Mouse (Mus musculus) embryonic facial prominence, embryonic 14.5 days (tissue): ENCODE results near the gene Man2b1. TPM values are rescaled to one million over a fixed set of nuclear protein-coding genes. Genes with fewer than 3 reads are reported as not detected.

ENCODE experiments used
- ATAC-seq: fragments of 200-750 bp; cut with Nextera tagmentation; 2 replicates; pipeline ENCODE4 v1.8.0; 2017; ENCODE audit warnings: low read depth, moderate number of reproducible peaks, moderate TSS enrichment
- DNase-seq: peaks from one replicate; pipeline ENCODE4 v3.0.0-alpha.2; 2015; ENCODE audit warnings: low spot score
- H3K27ac ChIP-seq: fragments of 300-500 bp; sonication (generic); replicated peaks from 2 replicates; pipeline ENCODE4 v1.5.1; 2014; ENCODE audit warnings: low read depth, mild to moderate bottlenecking, low read length, moderate library complexity
- H3K27me3 ChIP-seq: fragments of 300-500 bp; sonication (generic); replicated peaks from 2 replicates; pipeline ENCODE4 v1.6.1; 2014; ENCODE audit warnings: low read length; ENCODE audit not compliant: control insufficient read depth, insufficient read depth
- H3K36me3 ChIP-seq: fragments of 300-500 bp; sonication (generic); 2 replicates; pipeline ENCODE4 v1.6.1; 2014; ENCODE audit warnings: low read length, mixed read lengths; ENCODE audit not compliant: control insufficient read depth, insufficient read depth
- H3K4me1 ChIP-seq: fragments of 300-500 bp; sonication (generic); 2 replicates; pipeline ENCODE4 v1.6.1; 2014; ENCODE audit warnings: antibody characterized with exemption, low read length; ENCODE audit not compliant: control insufficient read depth, insufficient read depth
- H3K4me2 ChIP-seq: fragments of 300-500 bp; sonication (generic); 2 replicates; pipeline ENCODE4 v1.6.1; 2014; ENCODE audit warnings: low read depth, mild to moderate bottlenecking, low read length, moderate library complexity, mixed read lengths
- H3K4me3 ChIP-seq: fragments of 300-500 bp; sonication (generic); 2 replicates; pipeline ENCODE4 v1.5.1; 2014; ENCODE audit warnings: low read depth, mild to moderate bottlenecking, low read length
- H3K9ac ChIP-seq: fragments of 300-500 bp; sonication (generic); 2 replicates; pipeline ENCODE4 v1.6.1; 2014; ENCODE audit warnings: low read depth, mild to moderate bottlenecking, low read length, moderate library complexity, mixed read lengths
- H3K9me3 ChIP-seq: fragments of 300-500 bp; sonication (generic); 2 replicates; pipeline ENCODE4 v1.6.1; 2016; ENCODE audit warnings: low read length; ENCODE audit not compliant: control insufficient read depth
- WGBS: fragments of 180-500 bp; shearing (Covaris S2); extraction: QIAGEN DNeasy Blood & Tissue Kit; methylation state at CpG from one replicate; pipeline ENCODE4 v1.1.7; 2014; 5-methylcytosine and 5-hydroxymethylcytosine counted together
- polyA plus RNA-seq: library from polyadenylated mRNA; unstranded; fragments of >200 nt; fragmentation: Nextera tagmentation; extraction: Ambion mirVana; gene quantifications from 2 replicates; pipeline ENCODE4 v1.2.1, GENCODE M21; 2014

The Man2b1 gene
- polyA plus RNA-seq, 1 experiment from 2014 or later: 35.6 TPM

GRCm38 (mm10) chr8:85071041-85071440, 12.0 kb upstream of the Man2b1 start:
- Histone ChIP-seq H3K9me3 (no peaks in the 10 kb centered on the region), H3K36me3 (peaks cover 41% of the 10 kb centered on the region), H3K4me1 (peaks cover 6% of the 10 kb centered on the region), H3K27me3 (no peaks in the 10 kb centered on the region), H3K9ac (peak overlapping the region; percentile 85; the same call in 1 of the 2 replicates), H3K4me2 (peak overlapping the region; percentile 65), H3K27ac (peak overlapping the region; percentile 94), H3K4me3 (peak overlapping the region; percentile 87)
- WGBS: 84% methylated on average over 5 of the region's 5 CpGs
- no peak for DNase-seq
- ATAC-seq: no peak

- DNase-seq: peak; percentile 97
- WGBS: under 1% methylated on average over 55 of the region's 68 CpGs
- H3K9me3 ChIP-seq: no peaks in the 10 kb centered on the region
- no peaks in the 10 kb centered on the region for H3K27me3 ChIP-seq
- H3K36me3 ChIP-seq: peaks cover 41% of the 10 kb centered on the region
- peaks cover 6% of the 10 kb centered on the region for H3K4me1 ChIP-seq
- H3K9ac ChIP-seq: peak within 1 kb of the TSS; percentile 85
- H3K4me2 ChIP-seq: peak within 1 kb of the TSS; percentile 65
- ATAC-seq: peak; percentile 94
- H3K27ac ChIP-seq: peak within 1 kb of the TSS; percentile 94
- peak within 1 kb of the TSS; percentile 87 for H3K4me3 ChIP-seq
Measured at GRCm38 (mm10) chr8:85071514-85072281, 11.4 kb upstream of the Man2b1 start, which contains the start of gene Dhps. Dhps (plus strand) TSS chr8:85071757.

DNA sequence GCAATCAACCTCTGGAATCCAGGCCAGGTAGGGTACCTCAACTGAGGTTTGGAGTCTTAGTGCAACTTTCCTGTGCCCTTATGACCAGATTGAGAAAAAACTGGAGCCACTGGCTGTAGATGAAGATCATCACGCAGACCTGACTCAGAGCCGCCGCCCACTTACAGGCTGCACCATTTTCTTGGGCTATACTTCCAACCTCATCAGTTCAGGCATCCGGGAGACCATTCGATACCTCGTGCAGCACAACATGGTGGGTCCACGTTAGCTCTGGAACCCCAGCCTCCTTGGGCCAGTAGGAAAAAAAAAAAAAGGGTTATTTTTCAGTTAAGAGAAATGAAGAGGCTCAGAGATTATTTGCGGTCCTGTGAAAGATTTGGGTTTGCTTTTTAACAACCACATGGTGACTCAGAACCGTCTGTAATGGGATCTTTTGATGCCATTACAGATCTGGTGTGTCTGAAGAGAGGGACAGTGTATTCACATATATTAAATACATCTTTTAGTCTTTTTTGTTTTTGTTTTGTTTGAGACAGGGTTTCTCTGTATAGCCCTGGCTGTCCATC, 10.6 kb upstream of the Man2b1 start:
- Histone ChIP-seq H3K36me3 (peaks cover 38% of the 10 kb centered on the region), H3K4me2 (peak overlapping the region; percentile 65), H3K4me1 (peaks cover 6% of the 10 kb centered on the region), H3K27me3 (no peaks in the 10 kb centered on the region), H3K9ac (peak overlapping the region; percentile 85), H3K9me3 (no peaks in the 10 kb centered on the region), H3K27ac (peak overlapping the region; percentile 94), H3K4me3 (peak overlapping the region; percentile 87)
- no peak for DNase-seq
- ATAC-seq: no peak
- 34% methylated on average over 9 of the region's 9 CpGs for WGBS

- peaks cover 6% of the 10 kb centered on the region for H3K4me1 ChIP-seq
- no peak overlapping the region for H3K4me3 ChIP-seq
- no peak overlapping the region for H3K27ac ChIP-seq
- H3K9me3 ChIP-seq: no peaks in the 10 kb centered on the region
- no peak overlapping the region for H3K4me2 ChIP-seq
- no peak overlapping the region for H3K9ac ChIP-seq
- H3K36me3 ChIP-seq: peaks cover 42% of the 10 kb centered on the region
- 90% methylated on average over 15 of the region's 15 CpGs for WGBS
- DNase-seq (no peak), ATAC-seq (no peak)
- H3K27me3 ChIP-seq: no peaks in the 10 kb centered on the region
Measured at GRCm38 (mm10) chr8:85073041-85073612, 9.9 kb upstream of the Man2b1 start.

DNA sequence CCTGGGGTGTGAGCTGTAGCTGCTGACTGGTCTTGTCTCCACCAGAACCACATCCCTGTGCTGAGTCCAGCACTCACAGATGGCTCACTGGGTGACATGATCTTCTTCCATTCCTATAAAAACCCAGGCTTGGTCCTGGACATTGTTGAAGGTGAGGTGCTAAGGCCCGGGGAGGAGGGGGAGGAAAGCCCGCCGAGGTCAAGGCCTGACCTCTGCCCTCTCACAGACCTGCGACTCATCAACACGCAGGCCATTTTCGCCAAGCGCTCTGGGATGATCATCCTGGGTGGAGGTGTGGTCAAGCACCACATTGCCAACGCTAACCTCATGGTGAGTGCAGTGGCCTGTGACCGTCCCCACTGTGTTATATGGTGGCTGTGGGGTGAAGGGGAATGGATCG, 8.9 kb upstream of the Man2b1 start:
- H3K36me3 ChIP-seq: peaks cover 52% of the 10 kb centered on the region
- no peaks in the 10 kb centered on the region for H3K9me3 ChIP-seq

DNA sequence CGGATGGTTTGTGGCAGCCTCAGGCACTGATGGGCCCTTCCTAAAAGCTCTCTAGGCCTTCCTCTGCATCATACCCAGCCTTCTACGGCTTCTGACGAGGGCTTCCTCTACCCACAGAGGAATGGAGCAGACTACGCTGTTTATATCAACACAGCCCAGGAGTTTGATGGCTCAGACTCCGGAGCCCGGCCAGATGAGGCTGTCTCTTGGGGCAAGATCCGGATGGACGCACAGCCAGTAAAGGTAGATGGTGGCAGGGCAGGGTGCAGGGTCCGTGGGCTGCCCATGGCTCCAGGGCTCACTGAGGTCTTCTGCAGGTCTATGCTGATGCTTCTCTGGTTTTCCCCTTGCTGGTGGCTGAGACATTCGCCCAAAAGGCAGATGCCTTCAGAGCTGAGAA, 8.5 kb upstream of the Man2b1 start:
- Histone ChIP-seq H3K4me3 (no peak overlapping the region), H3K9ac (no peak overlapping the region), H3K27ac (no peak overlapping the region), H3K4me1 (peaks cover 8% of the 10 kb centered on the region), H3K36me3 (peaks cover 52% of the 10 kb centered on the region), H3K27me3 (no peaks in the 10 kb centered on the region), H3K4me2 (no peak overlapping the region), H3K9me3 (no peaks in the 10 kb centered on the region)
- 92% methylated on average over 10 of the region's 10 CpGs for WGBS
- no peak for ATAC-seq
- no peak for DNase-seq

More for the DNA sequence above, 8.9 kb upstream of the Man2b1 start:
- DNase-seq (no peak), ATAC-seq (no peak)
- H3K9ac ChIP-seq: no peak overlapping the region
- no peak overlapping the region for H3K4me2 ChIP-seq
- 83% methylated on average over 9 of the region's 10 CpGs for WGBS
- H3K4me1 ChIP-seq: peaks cover 6% of the 10 kb centered on the region
- H3K27me3 ChIP-seq: no peaks in the 10 kb centered on the region
- no peak overlapping the region for H3K4me3 ChIP-seq
- H3K27ac ChIP-seq: no peak overlapping the region

- H3K27me3 ChIP-seq: no peaks in the 10 kb centered on the region
- WGBS: 76% methylated on average over 9 of the region's 9 CpGs
- peaks cover 9% of the 10 kb centered on the region for H3K4me1 ChIP-seq
- no peaks in the 10 kb centered on the region for H3K9me3 ChIP-seq
- DNase-seq (no peak), ATAC-seq (no peak)
- H3K4me2 ChIP-seq: no peak overlapping the region
- no peak overlapping the region for H3K9ac ChIP-seq
- H3K4me3 ChIP-seq: no peak overlapping the region
- H3K36me3 ChIP-seq: peaks cover 52% of the 10 kb centered on the region
- H3K27ac ChIP-seq: no peak overlapping the region
Measured at GRCm38 (mm10) chr8:85076001-85076400, 7.1 kb upstream of the Man2b1 start.

DNA sequence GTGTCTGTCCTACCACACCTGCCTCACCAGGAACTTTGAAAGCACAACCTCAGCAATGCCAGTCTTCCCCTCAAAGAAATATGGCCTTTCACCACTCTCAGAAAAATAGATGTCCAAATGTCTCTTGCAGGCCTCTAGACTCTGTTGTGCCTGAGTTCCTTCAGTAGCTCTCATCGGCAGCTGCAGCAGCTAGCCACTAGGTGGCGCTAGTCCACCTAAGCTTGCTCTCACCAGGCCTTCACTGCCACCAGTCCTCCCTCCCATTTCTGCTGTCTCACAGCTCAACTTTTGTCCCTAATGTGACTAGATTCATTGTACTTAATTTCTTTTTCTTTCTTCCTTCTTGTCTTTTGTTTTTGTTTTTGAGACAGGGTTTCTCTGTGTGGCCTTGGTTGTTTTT, 6.1 kb upstream of the Man2b1 start:
- Histone ChIP-seq H3K36me3 (peaks cover 52% of the 10 kb centered on the region), H3K9ac (no peak overlapping the region), H3K9me3 (no peaks in the 10 kb centered on the region), H3K27me3 (no peaks in the 10 kb centered on the region), H3K4me2 (no peak overlapping the region), H3K4me3 (no peak overlapping the region), H3K4me1 (peaks cover 12% of the 10 kb centered on the region), H3K27ac (no peak overlapping the region; the same call in 1 of the 2 replicates)
- 0% methylated on average over 2 of the region's 2 CpGs for WGBS
- ATAC-seq (peak; percentile 53; the same call in 1 of the 2 replicates), DNase-seq (peak; percentile 90)
